Mouse (Mus musculus) testis, postnatal 10 days (tissue): ENCODE data around the gene Arpc5l.
A peak's percentile ranks its signal among the peaks of the same experiment; 100 is the strongest.

Experiments used
- DNase-seq: peaks from one replicate; pipeline ENCODE4 v3.0.0; 2021; ENCODE audit warnings: low spot score

Arpc5l gene

DNA sequence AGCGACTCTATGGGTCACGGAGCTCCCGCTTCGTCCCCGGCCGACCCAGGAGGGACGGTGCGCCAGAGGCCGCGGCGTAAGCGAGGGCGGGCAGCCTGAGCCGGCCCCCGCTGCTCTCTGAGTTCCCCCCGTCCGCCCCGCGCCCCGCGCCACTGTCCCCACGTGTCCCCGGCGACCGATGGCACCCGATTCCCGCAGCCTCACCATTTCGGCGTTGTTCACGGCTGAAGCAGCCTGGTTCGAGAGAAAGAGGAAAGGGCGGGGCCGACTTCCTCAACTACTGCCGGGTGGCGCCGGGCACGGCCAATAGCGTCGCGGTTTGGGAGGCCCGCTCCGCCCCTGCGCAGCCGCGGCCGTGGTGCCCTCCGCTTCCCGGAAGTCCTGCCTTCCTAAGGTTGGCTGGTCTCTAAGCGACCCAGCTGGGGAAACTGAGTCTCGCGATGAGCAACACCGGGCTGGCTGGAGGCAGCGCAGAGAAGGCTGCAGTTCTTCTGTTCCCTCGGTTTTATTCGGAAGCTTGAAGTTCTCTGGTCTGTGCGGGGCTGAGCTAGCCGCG, at the start of gene Arpc5l:
TSS of gene Arpc5l (plus strand) at position 469 of the 556 bp plus-strand sequence.
- peak; percentile 94 for DNase-seq

DNA sequence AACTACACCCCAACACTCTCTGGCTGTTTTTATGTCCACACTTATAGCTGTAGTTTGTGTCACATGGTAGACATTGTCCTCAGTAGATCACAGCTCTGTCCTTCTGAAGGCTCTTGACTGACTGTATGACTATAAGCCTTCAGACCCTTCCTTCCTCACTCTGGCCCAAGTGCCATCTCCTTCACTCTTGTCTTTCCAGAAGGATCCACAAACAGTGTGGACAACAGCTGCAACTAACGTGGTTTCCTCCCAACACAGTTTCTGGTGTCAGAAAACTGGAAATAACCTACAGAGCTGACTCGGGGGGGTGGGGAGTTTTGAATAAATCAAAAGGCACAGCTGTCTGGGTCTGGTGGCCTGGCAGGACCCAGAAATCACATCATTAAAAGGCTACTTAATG, 49.1 kb upstream of the Arpc5l start:
- DNase-seq, result no peak

DNA sequence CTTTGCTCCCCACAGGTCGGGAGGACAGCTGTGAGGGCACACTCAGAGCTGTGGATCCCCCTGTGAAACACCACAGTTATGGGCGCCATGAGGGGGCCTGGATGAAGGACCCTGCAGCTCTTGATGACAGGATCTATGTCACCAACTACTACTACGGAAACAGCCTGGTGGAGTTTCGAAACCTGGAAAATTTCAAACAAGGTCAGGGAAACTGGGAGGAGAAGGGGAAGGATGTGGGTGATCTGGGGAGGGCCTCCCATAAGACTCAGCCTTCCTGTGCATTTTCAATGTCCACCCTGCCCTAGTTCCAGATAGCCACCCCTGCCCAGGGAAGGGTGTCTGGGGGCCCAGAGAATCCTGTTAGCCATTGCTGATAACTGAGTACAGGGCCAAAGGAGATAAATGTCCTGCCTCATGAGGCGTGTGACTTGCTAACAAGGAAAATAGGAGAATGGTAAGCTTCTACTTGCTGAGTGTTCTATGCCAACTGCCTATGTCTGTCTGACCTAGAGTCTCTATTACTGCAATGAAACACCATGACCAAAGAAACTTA, 47.4 kb upstream of the Arpc5l start:
- DNase-seq, result no peak

DNA sequence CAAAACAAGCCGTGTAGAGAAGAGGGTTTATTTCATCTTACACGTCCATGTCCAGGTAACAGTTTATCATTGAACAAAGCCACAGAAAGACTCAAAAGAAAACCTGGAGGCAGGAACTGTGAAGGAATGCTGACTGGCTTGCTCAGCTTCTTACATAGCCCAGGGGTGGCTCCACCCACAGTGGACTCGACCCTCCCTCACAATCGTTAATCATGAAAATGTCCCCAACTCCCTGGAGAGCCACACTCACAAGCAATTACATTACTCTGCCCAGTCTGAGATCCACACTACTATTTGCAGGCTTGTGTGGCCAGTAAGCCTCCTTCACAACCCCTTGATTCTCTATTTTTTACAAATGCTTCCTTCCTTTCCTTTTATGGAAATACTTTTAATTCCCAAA, 41.0 kb upstream of the Arpc5l start:
- no peak for DNase-seq

DNA sequence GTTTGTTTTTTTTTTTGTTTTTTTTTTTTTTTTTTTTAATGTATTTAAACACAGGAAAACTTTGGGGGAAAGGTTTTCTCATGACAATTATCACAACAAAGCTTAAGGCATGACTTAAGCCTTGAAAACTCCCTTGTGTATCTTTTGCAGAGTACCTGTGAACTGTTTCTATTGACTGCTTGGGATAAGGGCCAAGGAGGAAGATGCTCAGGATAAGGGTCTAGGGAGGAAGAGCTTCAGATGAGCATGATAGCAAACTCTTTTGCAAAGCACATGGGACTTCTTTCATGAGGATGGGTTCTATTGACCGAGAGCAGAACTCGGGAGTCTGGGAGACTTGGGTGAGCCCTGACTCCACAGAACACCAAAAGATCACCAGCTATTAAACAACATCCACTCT, 35.5 kb upstream of the Arpc5l start:
- no peak for DNase-seq

DNA sequence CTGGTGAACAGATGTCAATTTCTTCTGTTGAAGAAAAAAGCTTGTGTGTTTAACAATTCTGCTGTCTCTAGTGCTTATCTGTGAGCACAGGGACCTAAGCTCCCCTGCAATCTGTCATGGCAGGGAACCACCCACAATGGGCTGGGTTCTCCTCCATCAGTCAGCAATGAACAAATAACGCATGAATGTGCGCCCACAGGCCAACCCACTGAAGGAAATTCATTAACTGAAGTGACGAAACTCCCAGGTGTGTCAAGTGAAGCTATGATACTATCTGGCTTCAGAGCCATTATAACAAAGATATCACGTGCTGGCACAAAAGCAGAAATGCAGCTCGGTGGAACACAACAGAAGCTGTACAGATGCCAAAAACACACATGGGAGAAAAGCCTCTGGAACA, 35.1 kb upstream of the Arpc5l start:
- no peak for DNase-seq

DNA sequence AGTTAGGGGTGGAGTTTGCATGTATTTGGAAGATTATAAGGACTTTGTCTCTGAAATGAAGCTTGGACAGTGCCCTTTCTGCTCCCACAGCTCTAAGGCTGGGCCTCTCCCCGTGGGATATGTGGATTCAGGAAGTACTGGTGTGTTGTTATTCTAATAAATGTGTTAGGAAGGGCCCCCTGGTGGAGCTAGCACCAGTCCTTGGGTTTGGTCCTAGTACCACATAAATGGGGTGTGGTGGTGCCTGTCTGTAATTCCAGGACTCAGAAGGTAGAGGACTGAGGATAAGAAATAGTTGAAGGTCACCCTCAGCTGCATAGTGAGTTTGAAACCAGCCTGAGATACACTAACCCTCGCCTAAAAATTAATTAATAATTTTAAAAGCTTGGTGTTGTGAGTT, 31.9 kb upstream of the Arpc5l start:
- no peak for DNase-seq

DNA sequence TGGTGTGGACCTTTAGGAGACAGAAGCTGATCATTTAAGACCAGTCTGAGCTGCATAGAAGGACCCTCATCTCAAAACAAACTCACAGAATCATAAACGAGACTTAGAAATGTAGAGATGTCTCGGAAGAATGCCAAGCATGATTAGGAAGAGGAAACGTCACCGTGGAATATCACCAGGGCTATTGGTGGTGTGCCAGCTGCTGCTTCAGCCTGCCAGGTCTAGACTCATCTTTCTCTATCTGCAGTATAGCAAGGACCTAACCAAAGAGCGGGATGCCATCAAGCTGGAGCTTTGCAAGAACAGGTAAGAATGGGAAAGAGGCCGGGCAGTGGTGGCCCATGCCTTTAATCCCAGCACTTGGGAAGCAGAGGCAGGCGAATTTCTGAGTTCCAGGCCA, 31.4 kb upstream of the Arpc5l start:
- no peak for DNase-seq

DNA sequence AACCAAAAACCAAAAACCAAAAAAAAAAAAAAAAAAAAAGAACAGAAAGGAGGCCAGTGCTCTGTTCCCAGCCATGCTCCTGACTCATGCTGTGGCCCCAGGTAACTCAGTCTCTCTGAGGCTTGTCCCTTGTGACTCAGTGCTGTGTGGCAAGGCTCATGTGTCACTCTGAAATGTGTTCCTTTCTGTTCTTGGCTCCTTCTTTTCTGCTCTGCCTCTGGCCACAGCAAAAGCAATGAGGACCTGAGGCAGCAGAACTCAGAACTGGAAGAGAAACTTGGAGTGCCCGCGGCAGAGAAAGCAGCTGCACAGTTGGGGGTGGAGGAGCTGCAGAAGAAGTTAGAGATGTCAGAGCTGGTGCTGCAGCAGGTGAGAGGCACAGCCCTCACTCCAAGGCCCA, 31.0 kb upstream of the Arpc5l start:
- DNase-seq, result no peak

DNA sequence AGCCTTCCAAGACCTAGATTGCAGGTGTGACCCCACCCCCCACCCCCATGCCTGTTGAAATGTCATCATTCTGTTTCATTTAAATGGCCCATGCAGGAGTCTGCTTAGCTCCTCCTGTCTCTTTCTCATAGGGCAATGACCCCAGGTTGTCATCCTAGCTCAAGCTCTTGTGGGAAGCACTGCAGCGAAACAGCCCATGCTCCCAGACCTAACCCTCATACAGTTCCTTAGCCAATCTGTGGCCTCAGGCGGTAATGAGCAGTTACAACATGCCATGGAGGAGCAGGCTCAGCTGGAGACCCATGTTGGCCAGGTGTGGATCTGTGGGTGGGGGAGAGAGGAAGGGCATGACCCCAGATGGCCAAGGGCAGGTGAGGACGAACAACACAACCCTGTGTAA, 30.0 kb upstream of the Arpc5l start:
- DNase-seq, result no peak

DNA sequence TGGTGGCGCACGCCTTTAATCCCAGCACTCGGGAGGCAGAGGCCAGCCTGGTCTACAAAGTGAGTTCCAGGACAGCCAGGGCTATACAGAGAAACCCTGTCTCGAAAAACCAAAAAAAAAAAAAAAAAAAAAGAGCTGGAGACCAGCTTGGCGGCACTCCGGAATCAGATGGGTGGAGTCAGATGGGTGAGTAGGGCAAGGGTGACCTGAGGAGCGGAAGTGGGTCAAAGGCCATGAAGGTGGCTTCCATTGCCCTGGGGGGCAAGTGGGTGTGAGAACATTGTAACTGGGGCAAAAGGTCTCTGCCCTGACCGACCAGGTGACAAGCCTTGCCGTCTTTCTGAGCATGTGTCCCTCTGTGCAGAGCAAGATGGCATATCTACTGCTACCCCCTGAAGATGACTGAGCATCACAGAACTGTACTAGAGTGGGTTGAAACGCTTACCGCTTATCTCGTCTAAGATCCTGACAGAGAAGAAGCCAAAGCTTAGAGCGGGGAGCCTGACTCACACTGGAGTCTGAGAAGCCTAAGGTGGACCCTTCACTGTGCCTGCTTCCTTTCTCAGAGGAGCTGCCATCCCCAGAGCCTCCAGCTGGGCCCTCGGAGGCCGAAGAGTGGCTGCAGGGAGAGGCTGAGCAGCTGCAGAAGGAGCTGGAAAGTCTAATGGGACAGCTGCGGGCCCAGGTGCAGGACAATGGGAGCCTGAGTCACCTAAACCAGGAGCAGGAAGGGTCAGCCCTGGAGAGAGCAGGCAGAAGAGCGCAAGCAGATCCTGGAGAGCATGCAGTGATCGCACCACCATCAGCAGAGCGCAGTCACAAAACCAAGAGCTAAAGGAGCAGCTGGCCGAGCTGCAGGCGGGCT, 29.0 kb upstream of the Arpc5l start:
- DNase-seq, result no peak

DNA sequence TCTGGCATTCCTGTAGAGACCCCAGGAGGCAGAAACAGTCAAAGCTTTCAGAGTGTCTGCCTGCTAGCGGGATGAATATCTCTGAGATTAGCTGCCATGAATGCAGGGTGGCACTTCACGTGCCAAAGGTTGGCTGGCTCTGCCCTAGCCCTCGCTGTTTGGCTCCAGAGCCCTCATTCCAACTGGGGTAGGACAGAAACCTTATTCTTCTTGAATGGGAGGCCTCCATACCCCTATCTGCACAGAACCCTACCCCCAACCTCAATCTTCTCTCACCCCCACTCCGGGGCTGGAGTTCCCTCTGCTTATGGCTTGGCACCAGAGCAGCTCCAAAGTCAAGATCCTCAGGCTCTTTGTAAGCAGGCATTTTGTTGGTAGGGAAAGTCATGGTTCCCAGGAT, 27.3 kb upstream of the Arpc5l start:
- DNase-seq, result no peak

DNA sequence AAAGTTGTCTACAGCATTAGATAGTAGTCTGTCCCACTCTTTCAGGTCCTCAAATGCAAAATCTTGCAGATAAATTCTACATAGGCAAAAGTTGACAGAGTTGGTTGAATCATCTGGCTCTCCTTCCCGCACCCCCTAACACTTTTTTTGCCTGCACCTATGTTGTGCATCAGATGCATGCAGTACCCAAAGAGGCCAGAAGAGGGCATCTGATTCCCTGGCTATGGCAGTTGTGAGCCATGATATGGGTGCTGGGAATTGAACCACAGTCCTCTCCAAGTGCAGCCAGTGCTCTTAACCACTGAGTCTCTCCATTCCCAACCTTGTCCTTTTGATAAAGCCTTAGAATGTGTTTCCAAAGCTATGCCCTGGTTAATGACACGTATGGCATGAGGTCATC, 21.7 kb upstream of the Arpc5l start:
- no peak for DNase-seq

DNA sequence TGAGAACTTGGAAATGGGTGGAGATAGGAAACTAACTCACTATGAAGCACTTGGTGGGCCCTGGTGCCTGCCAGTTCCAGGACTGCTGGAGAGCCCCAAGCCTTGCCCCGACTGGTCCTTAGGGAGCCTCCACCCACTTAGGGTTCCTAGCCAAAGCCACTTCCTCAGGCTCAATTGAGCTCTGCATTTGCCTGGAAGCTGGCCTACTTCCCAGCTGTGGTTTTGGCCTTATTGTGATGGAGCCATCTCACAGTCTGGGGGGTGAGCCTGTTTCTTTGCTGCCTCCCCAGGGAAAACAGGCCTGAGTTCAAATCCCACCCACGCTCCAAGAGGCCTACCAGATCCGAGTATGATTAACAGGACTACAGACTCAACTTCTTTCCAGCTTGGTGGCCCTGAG, 18.6 kb upstream of the Arpc5l start:
- DNase-seq, result no peak

DNA sequence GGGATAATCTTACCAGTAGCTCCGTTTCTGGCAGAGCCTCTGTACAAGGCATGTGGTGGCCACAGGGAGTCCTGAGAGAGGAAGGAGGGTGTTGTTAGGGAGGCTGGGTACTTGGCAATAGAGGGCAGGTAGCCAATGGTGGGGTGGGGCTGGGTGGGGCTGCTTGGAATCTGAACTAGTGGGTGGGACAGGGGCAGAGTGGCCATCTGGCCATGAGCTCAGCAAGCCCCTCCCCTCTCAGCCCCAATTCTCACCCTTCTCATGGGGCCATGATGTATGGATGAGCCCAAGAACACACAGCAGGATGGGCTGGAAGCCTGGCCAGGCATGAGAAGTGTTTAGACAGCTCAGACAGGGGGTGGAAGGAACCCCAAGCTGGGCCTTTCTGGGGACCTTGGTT, 17.8 kb upstream of the Arpc5l start:
- no peak for DNase-seq

DNA sequence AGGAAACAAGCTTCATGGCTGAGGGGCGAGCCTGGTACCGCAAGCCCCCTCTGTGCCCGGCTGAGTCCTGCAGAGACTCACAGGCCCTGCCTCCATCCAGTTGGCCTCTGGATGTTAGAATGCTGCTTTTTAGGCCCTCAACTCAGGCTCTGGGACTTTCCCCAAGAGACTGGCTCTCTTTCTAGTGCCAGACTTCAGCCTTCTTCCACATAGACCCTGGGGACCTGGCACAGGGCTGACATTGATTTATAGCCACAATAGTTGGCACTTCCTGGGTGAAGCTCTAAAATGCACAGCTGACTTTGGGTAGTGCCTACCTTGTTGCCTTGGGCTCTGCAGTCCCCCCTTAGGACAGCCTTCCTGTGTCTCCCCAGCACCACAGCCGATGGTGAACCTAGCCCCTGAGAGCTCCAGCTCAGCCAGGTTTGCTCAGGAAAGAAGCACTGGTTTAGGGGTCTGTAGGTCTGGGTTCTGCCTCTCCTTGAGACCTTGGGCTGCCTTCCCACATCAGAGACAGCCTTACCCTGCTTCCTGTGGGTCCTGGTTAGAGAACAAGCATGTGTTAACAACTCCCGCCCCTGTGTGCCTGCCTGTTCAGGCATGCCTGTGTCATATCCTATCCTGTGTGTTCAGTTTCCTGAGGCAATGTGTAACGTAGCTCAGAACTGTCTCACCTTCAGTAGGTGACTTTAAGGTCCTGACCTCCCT, 17.2 kb upstream of the Arpc5l start:
- no peak for DNase-seq

DNA sequence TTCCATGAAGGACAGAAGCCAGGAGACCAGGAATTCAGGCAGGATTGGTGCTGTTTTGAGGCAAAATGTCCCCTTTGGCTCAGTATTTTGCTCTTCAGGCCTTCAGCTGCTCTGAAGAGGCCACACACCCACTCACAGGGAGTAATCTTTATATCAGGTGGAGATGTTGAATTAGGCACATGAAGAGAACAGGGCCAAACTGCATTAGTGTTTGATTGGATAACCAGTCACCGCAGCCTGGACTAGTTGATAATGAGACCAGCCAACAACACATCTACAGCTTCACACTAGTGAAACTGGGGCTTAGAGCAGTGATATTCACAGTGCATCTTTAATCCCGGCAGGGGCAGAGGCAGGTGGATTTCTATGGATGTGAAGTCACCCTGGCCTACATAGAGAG, 16.2 kb upstream of the Arpc5l start:
- DNase-seq, result no peak

DNA sequence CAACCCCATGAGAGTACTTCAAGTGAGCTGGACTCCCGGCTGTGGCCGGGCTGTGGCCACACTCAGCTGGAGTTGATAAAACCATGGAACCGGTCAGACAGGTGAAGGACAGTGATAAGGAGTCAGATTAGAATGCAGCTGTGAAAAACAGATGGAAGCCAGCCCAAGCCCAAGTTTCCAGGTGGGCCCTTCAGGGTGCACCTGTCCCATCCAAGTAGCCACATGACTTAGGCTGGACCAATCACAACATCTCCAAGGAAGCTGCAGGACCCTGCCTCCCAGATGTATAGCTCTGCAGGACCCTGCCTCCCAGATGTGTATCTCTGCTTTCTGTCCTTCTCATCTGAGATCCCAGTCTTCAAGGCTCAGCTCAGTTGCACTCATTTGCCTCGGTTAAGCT, 13.1 kb upstream of the Arpc5l start:
- DNase-seq, result no peak

DNA sequence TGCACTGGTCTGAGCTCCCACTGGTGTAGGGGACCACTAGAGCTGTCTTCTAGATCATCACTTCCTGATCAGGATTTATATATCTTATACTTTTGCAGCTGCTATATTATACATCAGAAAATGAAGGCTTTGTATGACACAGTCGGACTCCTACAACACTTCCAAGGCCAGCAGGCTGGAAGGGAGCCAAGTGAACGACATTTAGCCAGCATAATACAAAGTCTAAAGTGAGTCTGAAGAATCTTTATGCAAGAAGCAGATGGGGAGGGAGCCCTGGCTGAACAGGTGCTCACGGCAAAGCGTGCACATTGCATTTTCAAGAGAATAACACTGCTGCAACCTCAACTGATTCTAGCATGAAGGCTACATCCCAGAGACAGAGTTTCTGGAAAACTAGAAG, 12.7 kb upstream of the Arpc5l start:
- peak; percentile 65 for DNase-seq

DNA sequence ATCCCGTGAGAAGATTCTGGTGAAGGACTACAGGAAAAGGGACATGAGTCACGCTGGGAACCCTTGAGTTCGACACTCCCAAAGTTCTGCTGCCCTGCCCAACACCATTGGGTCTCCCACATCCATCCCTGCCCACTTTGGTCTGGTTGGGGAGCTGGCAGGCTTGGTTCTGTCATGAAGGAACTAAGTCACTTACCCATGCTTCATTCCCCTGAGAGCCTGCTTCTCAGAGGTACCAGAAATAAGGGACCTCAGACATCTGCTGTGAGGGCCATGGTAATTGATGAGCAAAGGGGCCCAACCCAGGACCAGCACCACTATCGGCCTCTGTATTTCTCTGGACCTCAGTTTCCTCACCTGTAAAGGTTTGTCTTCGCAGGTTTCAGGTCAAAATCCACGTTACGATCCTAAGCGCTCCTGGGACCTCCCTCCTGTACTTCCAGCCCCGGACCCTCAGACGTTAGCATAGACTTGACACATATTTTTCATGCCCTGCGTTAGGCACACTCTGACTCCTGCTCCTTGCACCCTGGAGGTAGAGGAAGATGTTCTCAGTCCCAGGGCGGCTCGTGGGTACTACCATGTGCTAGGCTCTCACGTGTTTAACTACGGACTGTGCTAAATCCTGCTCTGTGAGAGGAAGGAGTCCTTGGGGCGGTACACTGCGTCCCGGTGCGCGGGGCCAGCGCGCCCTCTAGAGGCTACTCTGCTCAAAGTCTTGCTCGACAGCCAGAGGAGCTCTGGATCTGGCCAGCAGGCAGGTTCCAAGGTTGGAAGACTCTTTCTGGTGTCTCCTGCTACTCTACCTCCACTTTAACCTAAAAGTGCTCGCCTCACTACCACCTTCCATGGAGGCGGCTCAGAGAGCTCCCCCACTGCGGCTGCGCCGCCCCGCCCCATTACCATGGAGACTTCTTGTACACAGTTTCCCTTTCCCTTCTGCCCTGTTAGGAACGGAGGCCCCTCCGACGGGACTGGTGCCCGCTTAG, 7.5 kb upstream of the Arpc5l start, which contains the start of gene Wdr38:
TSS of gene Wdr38 (plus strand) at position 91 of the 989 bp plus-strand sequence.
- DNase-seq, result peak; percentile 93

DNA sequence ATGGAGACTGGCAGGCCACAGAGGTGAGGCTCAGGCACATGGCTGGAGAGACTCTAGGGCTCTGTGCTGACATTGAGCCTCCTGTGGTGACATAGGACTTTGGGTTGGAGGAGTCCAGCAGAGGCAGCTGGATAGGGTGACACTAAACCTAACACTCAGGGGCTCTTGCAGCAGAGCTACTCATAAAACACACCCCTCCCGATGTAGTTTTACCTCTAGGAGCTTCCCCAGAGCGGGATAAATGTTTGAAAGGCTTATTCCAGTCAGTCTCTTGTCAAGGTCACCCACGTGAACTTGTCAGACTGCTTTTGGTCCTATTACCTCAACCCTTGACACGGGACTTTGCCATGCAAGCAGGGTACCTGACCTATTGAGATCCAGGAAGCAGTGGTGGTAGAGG, 5.8 kb upstream of the Arpc5l start:
- no peak for DNase-seq
